Mouse (Mus musculus) liver, embryonic 14.5 days (tissue): ENCODE data around the gene Opcml.

ENCODE experiments used
- CTCF ChIP-seq: IDR thresholded peaks from 2 replicates; pipeline ENCODE4 v1.5.1; 2016; ENCODE audit warnings: antibody characterized with exemption, low read depth, control low read depth
- EP300 ChIP-seq: IDR thresholded peaks from 2 replicates; pipeline ENCODE4 v1.6.1; 2016; ENCODE audit warnings: antibody characterized with exemption, low read depth

DNA sequence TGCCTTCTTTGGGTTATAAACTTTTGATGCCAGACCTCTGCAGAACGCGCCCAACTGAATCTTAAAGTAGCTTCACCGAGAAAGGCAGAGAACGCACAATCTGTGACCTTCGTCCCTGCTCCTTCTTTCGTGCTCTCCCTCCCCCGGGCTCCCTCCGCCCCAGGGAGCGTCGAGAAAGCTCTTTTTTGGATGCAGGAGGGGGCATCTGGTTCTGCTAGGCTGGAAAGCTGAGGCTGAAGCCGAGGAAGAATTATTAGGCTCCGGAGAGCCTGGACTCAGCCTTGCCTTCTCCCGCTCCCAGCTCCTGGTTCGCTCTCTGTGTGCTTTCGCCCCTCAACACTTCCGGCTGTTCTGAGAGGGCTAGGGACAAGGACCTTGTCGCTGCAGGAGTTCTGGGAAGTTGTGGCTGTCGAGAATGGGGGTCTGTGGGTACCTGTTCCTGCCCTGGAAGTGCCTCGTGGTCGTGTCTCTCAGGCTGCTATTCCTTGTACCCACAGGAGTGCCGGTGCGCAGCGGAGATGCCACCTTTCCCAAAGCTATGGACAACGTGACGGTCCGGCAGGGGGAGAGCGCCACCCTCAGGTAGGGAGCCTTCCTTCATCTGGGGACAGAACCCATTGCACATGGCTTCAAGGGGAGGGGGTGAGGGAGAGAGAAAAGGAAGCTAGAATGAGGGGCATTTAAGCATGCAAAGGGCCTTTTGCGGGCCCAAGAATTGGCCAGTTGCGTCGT is 613.4 kb downstream of the Opcml start:
- TF ChIP-seq EP300, result no peak
- no peak for TF ChIP-seq CTCF
